Mouse (Mus musculus) adrenal gland, adult (tissue): ENCODE measurements at regions not wholly inside any gene's neighbourhood (a gene's known extent, or its start where the extent isn't known, plus 50 kb on each side); places are given as distances from the start of the nearest gene placed in this dataset.

Experiments
- DNase-seq, 2 experiments: peaks; one replicate each; pipeline ENCODE4 v3.0.0; 2022 to 2023; ENCODE audit warnings: low spot score in 1 of 2; ENCODE audit not compliant: inconsistent age in 2 of 2

GRCm38 (mm10) chr16:15052389-15052923 is 146.1 kb downstream of the Efcab1 start:
- no peak for DNase-seq

DNA sequence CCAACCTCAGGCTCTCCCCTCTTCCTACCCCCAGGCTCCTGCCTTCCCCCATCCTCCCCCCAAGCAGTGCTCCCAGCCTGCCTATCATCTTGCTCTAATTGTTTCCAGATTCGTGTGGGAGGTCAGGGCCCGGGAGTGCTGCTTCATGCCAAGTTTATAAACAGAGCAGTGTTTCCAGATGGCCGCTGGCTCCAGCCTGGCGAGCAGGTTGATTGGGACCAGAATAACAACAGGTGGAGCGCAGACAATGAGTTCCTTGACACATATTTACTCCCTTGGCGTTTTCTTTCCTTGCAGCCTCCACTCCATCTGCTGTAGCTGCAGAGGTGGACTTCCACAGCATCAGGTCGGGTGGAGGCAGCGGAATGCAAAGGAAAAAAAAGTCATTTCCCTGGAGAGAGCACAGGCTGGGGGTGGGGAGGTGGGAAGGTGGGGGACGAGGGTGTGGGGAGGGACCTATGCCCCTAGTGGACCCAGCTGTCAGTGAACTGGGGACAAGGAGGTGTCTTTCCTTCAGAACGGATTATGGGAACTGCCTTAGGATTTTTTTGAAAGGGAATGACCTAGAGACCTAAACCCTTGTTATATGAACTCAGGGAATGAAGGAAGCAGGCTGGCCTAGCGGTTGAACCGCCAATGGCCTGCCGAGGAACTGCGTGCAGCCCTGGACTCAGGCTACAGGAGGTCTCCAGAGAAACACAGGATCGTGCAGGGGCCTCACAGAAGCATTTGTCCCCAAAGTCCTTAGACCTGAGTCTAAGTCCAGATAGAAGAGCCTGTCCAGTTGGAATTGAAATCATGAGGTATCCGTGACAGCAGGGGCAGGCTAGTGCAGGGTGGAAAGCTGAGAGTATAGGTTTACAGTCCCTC is 146.8 kb downstream of the Efcab1 start:
- peak; percentile 13 to 68 for DNase-seq

DNA sequence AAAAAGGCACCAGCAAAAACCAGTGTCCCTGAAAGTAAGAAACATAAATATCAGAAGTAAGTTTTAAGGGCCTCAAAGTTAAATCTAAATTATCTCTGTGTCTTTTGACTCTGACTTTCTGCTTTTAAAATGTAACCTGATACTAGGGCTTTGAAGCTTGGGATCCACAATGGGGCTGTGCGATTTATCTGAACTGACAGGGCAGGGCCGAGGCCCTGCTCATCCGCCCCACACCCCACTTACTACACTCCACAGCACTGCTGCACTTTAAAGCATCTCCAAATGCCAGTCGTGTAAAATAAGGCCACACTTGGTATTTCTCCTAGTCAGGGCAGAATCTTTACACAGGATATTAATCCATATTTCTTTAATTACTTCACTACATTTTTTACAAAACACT is 147.4 kb downstream of the Efcab1 start:
- DNase-seq: no peak

DNA sequence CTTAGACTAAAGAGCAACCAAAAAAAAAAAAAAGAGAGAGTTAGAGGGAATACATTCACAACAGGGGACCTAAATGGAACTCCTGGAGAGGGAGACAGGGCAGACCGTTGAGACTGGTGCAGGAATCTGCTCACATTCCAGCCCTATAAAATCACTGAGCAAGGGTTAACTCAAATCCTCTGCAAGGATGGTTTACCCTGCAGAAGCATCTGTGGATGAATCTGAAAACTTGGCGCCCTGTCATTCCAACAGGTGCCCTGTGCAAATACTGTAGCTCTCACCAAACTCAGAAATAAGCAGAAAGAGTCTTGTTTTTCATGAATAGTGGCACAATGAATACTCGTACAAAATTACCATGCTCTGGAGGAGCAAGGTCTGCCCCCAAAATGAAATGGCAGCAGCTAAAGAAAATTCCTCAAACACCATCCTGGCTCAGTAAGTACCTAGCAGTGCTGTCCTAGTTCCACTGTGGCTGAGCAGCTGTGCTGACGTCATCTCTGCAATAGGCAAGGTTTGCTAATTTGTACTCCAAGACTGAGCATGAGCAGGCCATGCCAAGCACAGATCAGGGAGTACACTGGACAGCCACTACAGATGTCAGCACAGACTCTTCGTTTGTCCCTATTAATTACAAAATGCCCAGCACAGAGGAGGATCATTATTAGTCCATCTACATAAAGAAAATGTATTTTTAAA is 148.0 kb downstream of the Efcab1 start:
- peak in 1 of 2 experiments; percentile 50 for DNase-seq

DNA sequence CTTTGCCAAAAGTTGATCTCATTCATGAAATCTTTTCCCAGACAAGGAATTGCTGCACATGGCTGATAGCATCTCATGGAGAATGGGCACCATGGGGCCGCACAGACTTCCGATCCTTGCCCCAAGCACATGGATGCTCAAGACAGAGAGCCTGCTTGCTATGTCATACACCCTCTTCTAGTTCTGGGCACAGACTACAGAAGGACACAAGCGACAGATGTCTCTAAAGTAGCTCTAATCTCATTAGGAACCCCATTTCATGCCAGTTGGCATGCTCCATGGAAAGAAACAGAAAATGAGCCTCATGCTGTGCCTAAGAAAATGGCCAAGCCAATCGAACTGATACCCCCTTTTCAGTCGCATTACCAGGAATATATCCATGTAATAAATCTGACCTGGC is 149.3 kb downstream of the Efcab1 start:
- no peak for DNase-seq

- DNase-seq: no peak
Measured at GRCm38 (mm10) chr16:15070485-15070960, 164.1 kb downstream of the Efcab1 start.

DNA sequence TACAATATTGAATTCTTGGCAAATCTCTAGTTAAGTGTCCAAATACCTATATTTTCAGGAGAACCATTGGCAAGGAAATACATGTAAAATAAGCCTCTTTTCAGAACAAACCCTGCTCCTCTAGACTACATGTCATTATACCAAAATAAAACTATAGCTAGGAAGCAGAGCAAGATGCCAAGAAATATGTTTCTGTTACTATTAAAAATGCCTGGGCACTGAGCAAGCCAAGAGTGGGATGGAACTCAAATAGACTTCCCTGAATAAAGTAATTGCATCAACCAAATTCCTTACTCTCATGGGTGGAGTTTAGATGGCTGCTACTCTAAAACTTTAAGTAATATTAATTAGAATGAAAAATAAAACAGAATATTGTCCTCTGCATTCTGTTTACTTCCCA is 168.0 kb downstream of the Efcab1 start:
- no peak for DNase-seq

DNA sequence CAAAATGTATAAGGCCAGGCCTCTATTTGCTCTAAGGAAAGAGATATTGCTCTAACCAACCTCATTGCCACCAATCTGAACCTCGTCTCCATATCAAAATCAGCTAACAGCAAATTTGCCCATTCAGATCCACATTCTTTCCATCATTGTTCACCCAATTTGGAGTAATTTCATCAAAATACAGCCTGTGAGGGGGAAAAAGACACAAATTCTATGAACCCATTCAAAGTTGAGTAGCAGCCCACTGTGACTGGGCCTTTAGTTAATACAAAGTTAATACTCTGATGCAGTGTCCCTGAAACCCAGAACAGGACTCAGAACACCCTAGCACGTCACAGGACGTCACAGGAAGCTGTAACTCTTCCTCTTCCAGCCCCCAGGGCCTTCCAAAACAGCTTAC is 177.3 kb downstream of the Efcab1 start:
- no peak for DNase-seq

GRCm38 (mm10) chr16:15084147-15084752 is 177.8 kb downstream of the Efcab1 start:
- no peak for DNase-seq

GRCm38 (mm10) chr16:15084753-15085728 is 178.6 kb downstream of the Efcab1 start:
- peak; percentile 34 to 78 for DNase-seq

GRCm38 (mm10) chr16:15086556-15086955 is 180.2 kb downstream of the Efcab1 start:
- DNase-seq: no peak

GRCm38 (mm10) chr16:15103938-15104337 is 197.5 kb downstream of the Efcab1 start:
- DNase-seq: no peak

- DNase-seq: no peak
Measured at GRCm38 (mm10) chr16:15107234-15107633, 200.8 kb downstream of the Efcab1 start.

GRCm38 (mm10) chr16:15113131-15113530 is 204.1 kb upstream of the Gm21897 start:
- DNase-seq: peak in 1 of 2 experiments; percentile 61

GRCm38 (mm10) chr16:15113989-15114556 is 203.2 kb upstream of the Gm21897 start:
- no peak for DNase-seq

- no peak for DNase-seq
Measured at GRCm38 (mm10) chr16:15114574-15115230, 202.6 kb upstream of the Gm21897 start.

GRCm38 (mm10) chr16:15115386-15115785 is 201.9 kb upstream of the Gm21897 start:
- DNase-seq: peak in 1 of 2 experiments; percentile 25

DNA sequence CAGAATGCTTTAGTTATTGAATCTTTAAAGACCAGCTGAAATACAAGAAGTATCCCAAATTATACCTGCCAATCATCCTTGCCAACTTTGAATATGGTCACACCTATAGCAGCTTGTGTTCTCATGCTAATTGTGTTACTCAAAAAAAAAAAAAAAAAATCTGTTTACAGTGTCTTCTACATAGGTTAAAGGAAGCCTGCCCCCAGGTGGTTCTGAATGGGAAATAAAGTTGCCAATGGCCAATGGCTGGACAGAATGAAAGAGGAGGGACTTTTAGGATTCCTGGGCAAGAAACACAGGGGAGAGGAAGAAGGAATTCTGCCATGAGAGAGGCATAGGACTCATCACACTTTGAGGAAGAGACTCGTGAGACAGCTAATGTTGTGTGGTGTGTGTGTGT is 197.5 kb upstream of the Gm21897 start:
- peak; percentile 9 to 66 for DNase-seq

- no peak for DNase-seq
Measured at GRCm38 (mm10) chr16:15128996-15129395, 188.3 kb upstream of the Gm21897 start.
